In genomic region chr7:128746151-128746550, GRCm38 (mm10) we compare ENCODE assay signal across 8 mouse cellular contexts. TPM values are rescaled to one million over a fixed set of nuclear protein-coding genes. Genes with fewer than 3 reads are reported as not detected.
A peak's percentile ranks its signal among the peaks of the same experiment; 100 is the strongest.
DNase-seq lines count a peak whose midpoint lies in the region; ATAC-seq lines count a peak whose summit lies in the region.
"Had no signal": no experiment of that assay in that cellular context is flagged by ENCODE, and none has a peak within 500 bp of the region (broad histone marks: within the 10 kb centered on the region; RNA-seq: fewer than 3 reads in every experiment).

No protein-coding gene starts in this region.

- ATAC-seq in lung, embryonic 15.5 days (ENCODE audit: borderline replicate concordance, extremely low read depth, low FRiP score, low TSS enrichment) = no peak
- ATAC-seq in limb, embryonic 11.5 days (ENCODE audit: insufficient number of reproducible peaks, low FRiP score, low TSS enrichment, low read depth) = no peak
- ATAC-seq in stomach, embryonic 14.5 days (ENCODE audit: insufficient number of reproducible peaks, insufficient read depth, low FRiP score, low read depth) = no peak

- peak overlapping the region; percentile 76 for H3K4me2 ChIP-seq in lung, embryonic 15.5 days
- peak overlapping the region; percentile 57 for H3K4me2 ChIP-seq in limb, embryonic 11.5 days (ENCODE audit: low read depth, severe bottlenecking)
- peak overlapping the region; percentile 61 for H3K4me2 ChIP-seq in stomach, embryonic 14.5 days (replicated peaks; ENCODE audit: low read depth, low read length)

- peaks cover 13% of the 10 kb centered on the region for H3K36me3 ChIP-seq in lung, embryonic 15.5 days
- peaks cover 27% of the 10 kb centered on the region for H3K36me3 ChIP-seq in forebrain, embryonic 10.5 days (replicated peaks)
- peaks cover 10% of the 10 kb centered on the region for H3K36me3 ChIP-seq in limb, embryonic 11.5 days (ENCODE audit: control insufficient read depth, insufficient read depth, low read length)
- peaks cover 13% of the 10 kb centered on the region for H3K36me3 ChIP-seq in stomach, embryonic 14.5 days (ENCODE audit: control insufficient read depth, insufficient read depth, low read length)

- WGBS in lung, embryonic 15.5 days = 72% methylated on average over 10 of the region's 10 CpGs
- 93% methylated on average over 10 of the region's 10 CpGs for WGBS in forebrain, embryonic 10.5 days
- WGBS in limb, embryonic 11.5 days = 91% methylated on average over 10 of the region's 10 CpGs
- 82% methylated on average over 10 of the region's 10 CpGs for WGBS in stomach, embryonic 14.5 days

- H3K9ac ChIP-seq in lung, embryonic 15.5 days = no peak overlapping the region
- H3K9ac ChIP-seq in limb, embryonic 11.5 days (ENCODE audit: low read length) = no peak overlapping the region
- no peak overlapping the region for H3K9ac ChIP-seq in stomach, embryonic 14.5 days (replicated peaks; ENCODE audit: low read depth, low read length)

- peaks cover 37% of the 10 kb centered on the region for H3K4me1 ChIP-seq in lung, embryonic 15.5 days
- H3K4me1 ChIP-seq in forebrain, embryonic 10.5 days = peaks cover 20% of the 10 kb centered on the region
- H3K4me1 ChIP-seq in limb, embryonic 11.5 days (ENCODE audit: control insufficient read depth, insufficient read depth, low read length) = peaks cover 10% of the 10 kb centered on the region
- H3K4me1 ChIP-seq in stomach, embryonic 14.5 days (ENCODE audit: control insufficient read depth, insufficient read depth, low read length) = peaks cover 11% of the 10 kb centered on the region

- no peak for DNase-seq in lung, postnatal 36 days
- DNase-seq in forebrain, embryonic 10.5 days (ENCODE audit: extremely low spot score, low spot score) = no peak
- DNase-seq in limb, embryonic 11.5 days (ENCODE audit: low spot score) = no peak
- no peak for DNase-seq in right cerebral cortex, postnatal 25 days
- DNase-seq in ovary, adult 18-20 months (ENCODE audit: low spot score) = no peak
- DNase-seq: gastrocnemius, postnatal 14 days had no signal

- H3K27me3 ChIP-seq in lung, embryonic 15.5 days = 0 out of 2 replicates have a peak, but pooled peaks cover 3% of the 10 kb centered on the region
- peaks cover 25% of the 10 kb centered on the region for H3K27me3 ChIP-seq in forebrain, embryonic 10.5 days (ENCODE audit: poor library complexity, severe bottlenecking)
- H3K27me3 ChIP-seq in limb, embryonic 11.5 days (ENCODE audit: control insufficient read depth, insufficient read depth, low read length) = no peaks in the 10 kb centered on the region
- H3K27me3 ChIP-seq in stomach, embryonic 14.5 days (ENCODE audit: control insufficient read depth, insufficient read depth, low read length) = no peaks in the 10 kb centered on the region

- peak overlapping the region; percentile 78 for H3K4me3 ChIP-seq in lung, embryonic 15.5 days
- H3K4me3 ChIP-seq in forebrain, embryonic 10.5 days = peak overlapping the region; percentile 99
- H3K4me3 ChIP-seq in limb, embryonic 11.5 days (ENCODE audit: low read depth, low read length) = peak overlapping the region; percentile 91; the same call in 1 of the 2 replicates
- peak overlapping the region; percentile 82; the same call in 1 of the 2 replicates for H3K4me3 ChIP-seq in stomach, embryonic 14.5 days (ENCODE audit: low read depth, low read length)

- no peaks in the 10 kb centered on the region for H3K9me3 ChIP-seq in lung, embryonic 15.5 days
- H3K9me3 ChIP-seq in forebrain, embryonic 10.5 days = no peaks in the 10 kb centered on the region
- H3K9me3 ChIP-seq in limb, embryonic 11.5 days (ENCODE audit: control insufficient read depth, low read length) = no peaks in the 10 kb centered on the region
- H3K9me3 ChIP-seq in stomach, embryonic 14.5 days (ENCODE audit: control insufficient read depth, low read depth, low read length) = no peaks in the 10 kb centered on the region

- no peak overlapping the region for H3K27ac ChIP-seq in lung, embryonic 15.5 days
- H3K27ac ChIP-seq in forebrain, embryonic 10.5 days = no peak overlapping the region
- no peak overlapping the region for H3K27ac ChIP-seq in limb, embryonic 11.5 days (replicated peaks; ENCODE audit: low read depth, low read length)
- no peak overlapping the region for H3K27ac ChIP-seq in stomach, embryonic 14.5 days (ENCODE audit: low read length)

RNA-seq across cellular contexts. Expression of gene Sec23ip, which starts 1.4 kb away (rescaled TPM):
- polyA plus RNA-seq in lung, embryonic 15.5 days (2015; fragmentation: Nextera tagmentation; extraction: Ambion mirVana) = 37.6 and 38.8 TPM in 2 replicates
- polyA plus RNA-seq in forebrain, embryonic 10.5 days (2016; fragmentation: Nextera tagmentation; extraction: Ambion mirVana) = 40.4 and 40.7 TPM in 2 replicates
- 36.6 and 41.8 TPM in 2 replicates for polyA plus RNA-seq in limb, embryonic 11.5 days (2014; fragmentation: Nextera tagmentation; extraction: Ambion mirVana)
- 32.2 and 33.5 TPM in 2 replicates for polyA plus RNA-seq in stomach, embryonic 14.5 days (2014; fragmentation: Nextera tagmentation; extraction: Ambion mirVana)

RNA-seq across cellular contexts. Expression of gene Mcmbp, which starts 5.9 kb away (rescaled TPM):
- polyA plus RNA-seq in lung, embryonic 15.5 days (2015; fragmentation: Nextera tagmentation; extraction: Ambion mirVana) = 66.9 and 67.3 TPM in 2 replicates
- 75.3 and 82.2 TPM in 2 replicates for polyA plus RNA-seq in forebrain, embryonic 10.5 days (2016; fragmentation: Nextera tagmentation; extraction: Ambion mirVana)
- polyA plus RNA-seq in limb, embryonic 11.5 days (2014; fragmentation: Nextera tagmentation; extraction: Ambion mirVana) = 82.6 and 90.3 TPM in 2 replicates
- polyA plus RNA-seq in stomach, embryonic 14.5 days (2014; fragmentation: Nextera tagmentation; extraction: Ambion mirVana) = 76.7 and 77.5 TPM in 2 replicates
